ENCODE assay signal across 7 mouse cellular contexts in the genomic region with DNA sequence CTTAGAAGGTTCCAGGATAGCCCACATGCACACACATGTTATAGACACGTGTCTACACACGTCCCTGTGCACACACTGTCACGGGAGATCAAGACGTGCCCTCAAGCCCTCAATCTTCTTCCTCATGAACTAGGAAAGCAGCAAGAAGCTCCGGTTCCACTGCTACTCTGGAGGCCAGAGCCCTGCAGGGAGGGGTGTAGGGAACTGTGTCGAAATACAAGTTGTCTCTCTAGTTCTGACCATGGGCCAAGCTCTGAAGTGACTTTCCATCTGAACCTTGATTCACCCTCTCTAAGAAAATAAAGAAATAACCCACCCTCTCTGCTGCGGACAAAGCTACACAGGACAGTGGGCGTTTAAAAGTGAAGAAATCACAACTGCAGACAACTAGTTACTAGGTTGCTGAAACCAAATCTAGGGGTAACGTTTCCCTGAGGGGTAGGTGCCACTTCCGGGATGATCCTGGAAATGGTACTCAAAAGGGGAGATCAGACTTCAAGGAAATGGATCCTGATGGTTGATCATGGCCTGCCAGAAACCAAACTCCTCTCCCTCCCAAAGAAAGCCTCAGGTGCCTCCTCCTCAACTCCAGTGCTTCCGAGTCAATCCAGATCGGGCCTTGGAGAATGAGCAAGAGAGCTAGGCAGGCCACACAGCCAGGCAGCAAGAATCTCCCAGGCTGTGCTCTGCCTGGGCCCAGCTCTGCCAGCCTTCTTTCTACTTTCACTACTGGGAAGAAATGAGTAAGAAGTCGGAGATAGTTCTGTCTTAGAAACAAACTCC. TPM values are rescaled to one million over a fixed set of nuclear protein-coding genes. Genes with fewer than 3 reads are reported as not detected.
DNase-seq lines count a peak whose midpoint lies in the region; ATAC-seq and TF ChIP-seq lines count a peak whose summit lies in the region.

No protein-coding gene starts in this region.

- H3K36me3 ChIP-seq in testis, adult 2 months (ENCODE audit: control insufficient read depth, insufficient read depth, low read length) = peaks cover 2% of the 10 kb centered on the region; the same call in 1 of the 2 replicates
- peaks cover 41% of the 10 kb centered on the region for H3K36me3 ChIP-seq in embryonic facial prominence, embryonic 14.5 days (ENCODE audit: control insufficient read depth, insufficient read depth, low read length)
- H3K36me3 ChIP-seq in hindbrain, embryonic 15.5 days = peaks cover 24% of the 10 kb centered on the region

- H3K27me3 ChIP-seq in testis, adult 2 months (ENCODE audit: control insufficient read depth, insufficient read depth, low read length) = no peaks in the 10 kb centered on the region
- no peaks in the 10 kb centered on the region for H3K27me3 ChIP-seq in embryonic facial prominence, embryonic 14.5 days (replicated peaks; ENCODE audit: control insufficient read depth, insufficient read depth, low read length)
- no peaks in the 10 kb centered on the region for H3K27me3 ChIP-seq in hindbrain, embryonic 15.5 days

- H3K4me1 ChIP-seq in testis, adult 2 months (ENCODE audit: control insufficient read depth, insufficient read depth, low read length) = peaks cover 3% of the 10 kb centered on the region
- H3K4me1 ChIP-seq in embryonic facial prominence, embryonic 14.5 days (ENCODE audit: control insufficient read depth, insufficient read depth, low read length) = peaks cover 15% of the 10 kb centered on the region
- peaks cover 32% of the 10 kb centered on the region for H3K4me1 ChIP-seq in hindbrain, embryonic 15.5 days (replicated peaks)

- 41% methylated on average over 13 of the region's 13 CpGs for WGBS in embryonic facial prominence, embryonic 14.5 days
- 65% methylated on average over 13 of the region's 13 CpGs for WGBS in hindbrain, embryonic 15.5 days

- H3K4me2 ChIP-seq in embryonic facial prominence, embryonic 14.5 days (ENCODE audit: low read depth, low read length) = peak overlapping the region; percentile 68
- H3K4me2 ChIP-seq in hindbrain, embryonic 15.5 days = peak overlapping the region; percentile 71

- H3K4me3 ChIP-seq in testis, adult 2 months (ENCODE audit: control insufficient read depth, low read depth, low read length) = peak overlapping the region; percentile 89
- H3K4me3 ChIP-seq in embryonic facial prominence, embryonic 14.5 days (ENCODE audit: low read depth, low read length) = peak overlapping the region; percentile 91
- peak overlapping the region; percentile 75 for H3K4me3 ChIP-seq in hindbrain, embryonic 15.5 days

- TF ChIP-seq POLR2A in testis, adult 2 months (IDR thresholded peaks at IDR 0.05; ENCODE audit: control insufficient read depth, low read depth, low read length) = no peak

- DNase-seq in testis, postnatal 14 days (ENCODE audit: low spot score) = no peak
- peak; percentile 39 for DNase-seq in embryonic facial prominence, embryonic 14.5 days (ENCODE audit: low spot score)
- DNase-seq in yolk sac, embryonic 10.5 days (ENCODE audit: low spot score) = no peak
- no peak for DNase-seq in gastrocnemius, postnatal 14 days

- H3K9ac ChIP-seq in embryonic facial prominence, embryonic 14.5 days (ENCODE audit: low read depth, low read length) = peak overlapping the region; percentile 96
- peak overlapping the region; percentile 79 for H3K9ac ChIP-seq in hindbrain, embryonic 15.5 days

- H3K9me3 ChIP-seq in embryonic facial prominence, embryonic 14.5 days (ENCODE audit: control insufficient read depth, low read length) = no peaks in the 10 kb centered on the region
- no peaks in the 10 kb centered on the region for H3K9me3 ChIP-seq in hindbrain, embryonic 15.5 days

- intact Hi-C loops in gastrocnemius, postnatal 14 days (cut with DNase I; ENCODE audit: low total_unique reads) = no loop called here

- TF ChIP-seq CTCF in testis, adult 2 months (IDR thresholded peaks at IDR 0.05; ENCODE audit: control insufficient read depth, insufficient read depth, insufficient replicate concordance, low read depth, low read length) = no peak

- ATAC-seq in embryonic facial prominence, embryonic 14.5 days (ENCODE audit: low read depth) = no peak
- ATAC-seq in hindbrain, embryonic 15.5 days (ENCODE audit: low FRiP score, low read depth) = no peak
- ATAC-seq in megakaryocyte progenitor cell, adult 5-6 weeks (replicated peaks; ENCODE audit: poor library complexity) = peak; percentile 3

- H3K27ac ChIP-seq in testis, adult 2 months (ENCODE audit: control insufficient read depth, insufficient read depth, low read depth, low read length) = peak overlapping the region; percentile 94
- peak overlapping the region; percentile 89 for H3K27ac ChIP-seq in embryonic facial prominence, embryonic 14.5 days (replicated peaks; ENCODE audit: low read depth, low read length)
- peak overlapping the region; percentile 81; the same call in 1 of the 2 replicates for H3K27ac ChIP-seq in hindbrain, embryonic 15.5 days (replicated peaks)

RNA-seq across cellular contexts. Expression of gene Sidt2, which starts 1.4 kb away (rescaled TPM):
- polyA plus RNA-seq in testis, adult 2 months (2012; rRNA removed) = 350 and 414 TPM in 2 replicates
- 47.9 and 50.4 TPM in 2 replicates for polyA plus RNA-seq in embryonic facial prominence, embryonic 14.5 days (2014; fragmentation: Nextera tagmentation; extraction: Ambion mirVana)
- polyA plus RNA-seq in hindbrain, embryonic 15.5 days (2015; fragmentation: Nextera tagmentation; extraction: Ambion mirVana) = 48.3 and 50.7 TPM in 2 replicates
- 29.4 and 32.7 TPM in 2 replicates for total RNA-seq in megakaryocyte progenitor cell, adult 5-6 weeks (2015)
- total RNA-seq in megakaryocyte progenitor cell, adult 5-6 weeks (2017) = 15.3 and 21.9 TPM in 2 replicates
- 10 to 100 TPM; 53.8 to 60.0 TPM for total RNA-seq in gastrocnemius, postnatal 14 days (2021)

RNA-seq across cellular contexts. Expression of gene Tagln, which starts 17.8 kb away (rescaled TPM):
- polyA plus RNA-seq in testis, adult 2 months (2012; rRNA removed) = 18.3 and 49.8 TPM in 2 replicates
- polyA plus RNA-seq in embryonic facial prominence, embryonic 14.5 days (2014; fragmentation: Nextera tagmentation; extraction: Ambion mirVana) = 52.6 and 59.1 TPM in 2 replicates
- 6.5 and 7.2 TPM in 2 replicates for polyA plus RNA-seq in hindbrain, embryonic 15.5 days (2015; fragmentation: Nextera tagmentation; extraction: Ambion mirVana)
- 0.10 TPM in 2 replicates for total RNA-seq in megakaryocyte progenitor cell, adult 5-6 weeks (2015)
- total RNA-seq in megakaryocyte progenitor cell, adult 5-6 weeks (2017) = not detected in 2 replicates
- total RNA-seq in gastrocnemius, postnatal 14 days (2021) = 10 to 100 TPM; 43.4 to 64.7 TPM

RNA-seq across cellular contexts. Expression of gene Rnf214, which starts 47.0 kb away (rescaled TPM):
- 22.3 and 22.7 TPM in 2 replicates for polyA plus RNA-seq in testis, adult 2 months (2012; rRNA removed)
- 47.7 and 50.3 TPM in 2 replicates for polyA plus RNA-seq in embryonic facial prominence, embryonic 14.5 days (2014; fragmentation: Nextera tagmentation; extraction: Ambion mirVana)
- polyA plus RNA-seq in hindbrain, embryonic 15.5 days (2015; fragmentation: Nextera tagmentation; extraction: Ambion mirVana) = 94.1 and 109 TPM in 2 replicates
- total RNA-seq in megakaryocyte progenitor cell, adult 5-6 weeks (2015) = 20.3 and 21.2 TPM in 2 replicates
- total RNA-seq in megakaryocyte progenitor cell, adult 5-6 weeks (2017) = 26.5 and 27.4 TPM in 2 replicates
- total RNA-seq in gastrocnemius, postnatal 14 days (2021) = 10 to 100 TPM; 21.2 to 25.9 TPM

RNA-seq across cellular contexts. Expression of gene Pcsk7, which starts 47.4 kb away (rescaled TPM):
- polyA plus RNA-seq in testis, adult 2 months (2012; rRNA removed) = 34.4 and 39.0 TPM in 2 replicates
- 16.3 and 18.9 TPM in 2 replicates for polyA plus RNA-seq in embryonic facial prominence, embryonic 14.5 days (2014; fragmentation: Nextera tagmentation; extraction: Ambion mirVana)
- polyA plus RNA-seq in hindbrain, embryonic 15.5 days (2015; fragmentation: Nextera tagmentation; extraction: Ambion mirVana) = 21.6 and 22.2 TPM in 2 replicates
- 8.5 and 9.6 TPM in 2 replicates for total RNA-seq in megakaryocyte progenitor cell, adult 5-6 weeks (2015)
- total RNA-seq in megakaryocyte progenitor cell, adult 5-6 weeks (2017) = 11.2 and 14.4 TPM in 2 replicates
- 10 to 100 TPM; 13.7 to 13.9 TPM for total RNA-seq in gastrocnemius, postnatal 14 days (2021)

RNA-seq across cellular contexts. Expression of gene Pafah1b2, which starts 58.8 kb away (rescaled TPM):
- polyA plus RNA-seq in testis, adult 2 months (2012; rRNA removed) = 210 and 246 TPM in 2 replicates
- 167 and 188 TPM in 2 replicates for polyA plus RNA-seq in embryonic facial prominence, embryonic 14.5 days (2014; fragmentation: Nextera tagmentation; extraction: Ambion mirVana)
- polyA plus RNA-seq in hindbrain, embryonic 15.5 days (2015; fragmentation: Nextera tagmentation; extraction: Ambion mirVana) = 258 and 263 TPM in 2 replicates
- total RNA-seq in megakaryocyte progenitor cell, adult 5-6 weeks (2015) = 50.8 and 60.9 TPM in 2 replicates
- total RNA-seq in megakaryocyte progenitor cell, adult 5-6 weeks (2017) = 111 and 112 TPM in 2 replicates
- 10 to 100 TPM; 45.7 to 51.0 TPM for total RNA-seq in gastrocnemius, postnatal 14 days (2021)
